Mouse (Mus musculus): ENCODE data around the gene Slc10a4. TPM values are rescaled to one million over a fixed set of nuclear protein-coding genes. Genes with fewer than 3 reads are reported as not detected.

Slc10a4 gene
- polyA plus RNA-seq (2015; fragmentation: Nextera tagmentation; extraction: Ambion mirVana), result 0.09 TPM in 1 of 2 replicates, not detected in the other

DNA sequence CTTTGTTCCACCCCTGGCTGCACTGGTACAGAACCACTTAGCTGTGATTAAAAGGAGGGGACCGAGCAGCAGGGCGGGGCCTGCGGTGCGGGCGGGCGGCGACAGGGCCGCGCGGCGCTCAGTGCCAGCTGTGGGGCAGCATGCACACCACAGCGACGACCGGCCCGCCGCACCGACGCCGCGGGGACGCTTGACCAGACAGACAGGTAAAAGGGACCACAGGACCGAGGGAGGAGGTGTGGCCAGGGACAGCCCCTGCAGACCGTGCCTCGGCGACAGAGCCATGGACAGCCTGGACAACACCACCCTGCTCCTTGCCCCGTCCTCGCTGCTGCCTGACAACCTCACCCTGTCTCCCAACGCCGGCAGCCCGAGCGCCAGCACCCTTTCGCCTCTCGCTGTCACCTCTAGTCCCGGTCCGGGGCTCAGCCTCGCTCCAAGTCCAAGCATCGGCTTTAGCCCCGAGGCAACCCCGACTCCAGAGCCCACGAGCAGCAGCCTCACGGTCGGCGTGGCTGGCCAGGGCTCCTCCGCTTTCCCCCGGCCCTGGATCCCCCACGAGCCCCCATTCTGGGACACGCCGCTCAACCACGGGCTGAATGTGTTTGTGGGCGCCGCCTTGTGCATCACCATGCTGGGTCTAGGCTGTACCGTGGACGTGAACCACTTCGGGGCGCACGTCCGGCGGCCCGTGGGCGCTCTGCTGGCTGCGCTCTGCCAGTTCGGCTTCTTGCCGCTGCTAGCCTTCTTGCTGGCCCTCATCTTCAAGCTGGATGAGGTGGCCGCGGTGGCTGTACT is at the start of gene Slc10a4:
TSS of gene Slc10a4 (plus strand) at position 100 of the 798 bp plus-strand sequence.
- Histone ChIP-seq H3K4me2 (ENCODE audit: low read depth, low read length) (peak within 1 kb of the TSS; percentile 35), H3K9ac (ENCODE audit: low read depth, low read length) (no peak within 1 kb of the TSS), H3K4me3 (ENCODE audit: low read depth, low read length) (peak within 1 kb of the TSS; percentile 23), H3K27me3 (ENCODE audit: control insufficient read depth, insufficient read depth, low read depth, low read length) (peaks cover 28% of the 10 kb centered on the region), H3K27ac (ENCODE audit: low read length) (no peak within 1 kb of the TSS), H3K4me1 (ENCODE audit: control insufficient read depth, low read depth, low read length) (no peaks in the 10 kb centered on the region), H3K9me3 (replicated peaks; ENCODE audit: control insufficient read depth, low read length) (no peaks in the 10 kb centered on the region), H3K36me3 (ENCODE audit: control insufficient read depth, insufficient read depth) (no peaks in the 10 kb centered on the region)
- 8% methylated on average over 62 of the region's 65 CpGs for WGBS (ENCODE audit: insufficient replicate concordance)
- ATAC-seq (ENCODE audit: low read depth), result no peak

DNA sequence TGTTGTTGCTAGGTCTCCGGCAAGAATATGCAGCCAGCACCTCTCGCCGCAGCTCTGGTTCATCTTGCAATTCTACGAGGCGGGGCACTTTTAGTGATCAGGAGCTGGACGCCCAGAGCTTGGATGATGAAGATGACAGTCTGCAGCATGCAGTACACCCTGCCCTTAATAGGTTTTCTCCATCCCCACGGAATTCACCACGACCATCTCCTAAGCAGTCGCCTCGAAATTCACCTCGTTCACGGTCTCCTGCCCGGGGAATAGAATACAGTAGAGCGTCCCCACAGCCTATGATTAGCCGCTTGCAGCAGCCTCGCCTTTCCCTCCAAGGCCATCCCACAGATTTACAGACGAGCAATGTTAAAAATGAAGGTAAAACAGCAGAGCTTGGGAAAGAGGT is 49.4 kb upstream of the Slc10a4 start:
- Histone ChIP-seq H3K4me2 (ENCODE audit: low read depth, low read length) (no peak overlapping the region), H3K9me3 (replicated peaks; ENCODE audit: control insufficient read depth, low read length) (no peaks in the 10 kb centered on the region), H3K9ac (ENCODE audit: low read depth, low read length) (no peak overlapping the region), H3K27me3 (ENCODE audit: control insufficient read depth, insufficient read depth, low read depth, low read length) (no peaks in the 10 kb centered on the region), H3K4me1 (ENCODE audit: control insufficient read depth, low read depth, low read length) (no peaks in the 10 kb centered on the region), H3K4me3 (ENCODE audit: low read depth, low read length) (no peak overlapping the region), H3K27ac (ENCODE audit: low read length) (no peak overlapping the region), H3K36me3 (ENCODE audit: control insufficient read depth, insufficient read depth) (no peaks in the 10 kb centered on the region)
- 82% methylated on average over 17 of the region's 17 CpGs for WGBS (ENCODE audit: insufficient replicate concordance)
- ATAC-seq (ENCODE audit: low read depth), result no peak

GRCm38 (mm10) chr5:72960096-72960495 is 46.6 kb upstream of the Slc10a4 start:
- H3K27me3 ChIP-seq (ENCODE audit: control insufficient read depth, insufficient read depth, low read depth, low read length), result no peaks in the 10 kb centered on the region
- H3K9me3 ChIP-seq (replicated peaks; ENCODE audit: control insufficient read depth, low read length), result no peaks in the 10 kb centered on the region
- WGBS (ENCODE audit: insufficient replicate concordance), result 76% methylated on average over 6 of the region's 6 CpGs
- no peak for ATAC-seq (ENCODE audit: low read depth)
- H3K27ac ChIP-seq (ENCODE audit: low read length), result no peak overlapping the region
- H3K4me3 ChIP-seq (ENCODE audit: low read depth, low read length), result no peak overlapping the region
- no peak overlapping the region for H3K9ac ChIP-seq (ENCODE audit: low read depth, low read length)
- H3K36me3 ChIP-seq (ENCODE audit: control insufficient read depth, insufficient read depth), result no peaks in the 10 kb centered on the region
- no peaks in the 10 kb centered on the region for H3K4me1 ChIP-seq (ENCODE audit: control insufficient read depth, low read depth, low read length)
- H3K4me2 ChIP-seq (ENCODE audit: low read depth, low read length), result no peak overlapping the region

DNA sequence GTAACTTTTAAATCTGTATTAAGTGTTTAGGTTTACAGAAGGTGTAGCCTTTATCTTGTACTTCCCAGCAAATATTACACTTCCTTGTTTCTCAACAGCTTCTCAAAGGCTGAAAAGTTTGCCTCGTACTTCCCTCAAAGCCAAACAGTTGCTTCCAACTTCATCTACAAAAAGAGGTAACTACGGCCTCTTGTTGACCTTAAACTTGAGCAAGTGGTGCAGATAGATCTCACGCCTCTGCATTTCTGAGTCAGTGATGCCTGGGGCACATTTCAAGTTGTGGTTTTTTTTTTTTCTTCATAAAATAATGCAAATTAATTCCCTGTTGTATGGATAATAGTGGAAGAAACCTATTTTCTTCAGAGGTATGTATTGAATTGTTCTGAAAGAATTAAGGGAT is 41.0 kb upstream of the Slc10a4 start:
- no peak overlapping the region for H3K4me2 ChIP-seq (ENCODE audit: low read depth, low read length)
- H3K27me3 ChIP-seq (ENCODE audit: control insufficient read depth, insufficient read depth, low read depth, low read length), result no peaks in the 10 kb centered on the region
- no peak for ATAC-seq (ENCODE audit: low read depth)
- no peaks in the 10 kb centered on the region for H3K4me1 ChIP-seq (ENCODE audit: control insufficient read depth, low read depth, low read length)
- H3K36me3 ChIP-seq (ENCODE audit: control insufficient read depth, insufficient read depth), result no peaks in the 10 kb centered on the region
- H3K4me3 ChIP-seq (ENCODE audit: low read depth, low read length), result no peak overlapping the region
- H3K27ac ChIP-seq (ENCODE audit: low read length), result no peak overlapping the region
- 54% methylated on average over 3 of the region's 3 CpGs for WGBS (ENCODE audit: insufficient replicate concordance)
- no peak overlapping the region for H3K9ac ChIP-seq (ENCODE audit: low read depth, low read length)
- no peaks in the 10 kb centered on the region for H3K9me3 ChIP-seq (replicated peaks; ENCODE audit: control insufficient read depth, low read length)

DNA sequence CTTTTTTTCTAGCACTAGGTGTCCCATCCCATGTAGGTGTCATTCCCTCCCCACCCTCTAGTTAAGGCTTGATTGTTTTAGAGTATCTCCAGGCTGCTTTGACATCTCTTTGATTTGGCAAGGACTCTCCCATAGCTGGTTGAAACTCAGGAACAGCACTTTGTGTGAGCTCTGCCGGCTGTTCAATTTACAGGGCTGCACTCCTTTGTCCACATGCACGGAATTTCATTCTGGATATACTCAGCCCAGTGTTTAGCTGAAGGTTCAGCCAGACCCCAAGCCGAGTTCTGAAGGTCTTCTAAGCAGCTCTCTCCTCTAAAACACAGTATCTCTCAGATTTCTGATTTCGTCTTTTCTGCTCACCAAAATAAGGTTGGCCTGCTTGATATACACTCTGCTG is 34.2 kb upstream of the Slc10a4 start:
- no peak overlapping the region for H3K27ac ChIP-seq (ENCODE audit: low read length)
- no peak for ATAC-seq (ENCODE audit: low read depth)
- H3K4me2 ChIP-seq (ENCODE audit: low read depth, low read length), result no peak overlapping the region
- H3K9me3 ChIP-seq (replicated peaks; ENCODE audit: control insufficient read depth, low read length), result no peaks in the 10 kb centered on the region
- no peak overlapping the region for H3K4me3 ChIP-seq (ENCODE audit: low read depth, low read length)
- 58% methylated on average over 4 of the region's 4 CpGs for WGBS (ENCODE audit: insufficient replicate concordance)
- no peaks in the 10 kb centered on the region for H3K36me3 ChIP-seq (ENCODE audit: control insufficient read depth, insufficient read depth)
- H3K4me1 ChIP-seq (ENCODE audit: control insufficient read depth, low read depth, low read length), result no peaks in the 10 kb centered on the region
- H3K27me3 ChIP-seq (ENCODE audit: control insufficient read depth, insufficient read depth, low read depth, low read length), result no peaks in the 10 kb centered on the region
- no peak overlapping the region for H3K9ac ChIP-seq (ENCODE audit: low read depth, low read length)

DNA sequence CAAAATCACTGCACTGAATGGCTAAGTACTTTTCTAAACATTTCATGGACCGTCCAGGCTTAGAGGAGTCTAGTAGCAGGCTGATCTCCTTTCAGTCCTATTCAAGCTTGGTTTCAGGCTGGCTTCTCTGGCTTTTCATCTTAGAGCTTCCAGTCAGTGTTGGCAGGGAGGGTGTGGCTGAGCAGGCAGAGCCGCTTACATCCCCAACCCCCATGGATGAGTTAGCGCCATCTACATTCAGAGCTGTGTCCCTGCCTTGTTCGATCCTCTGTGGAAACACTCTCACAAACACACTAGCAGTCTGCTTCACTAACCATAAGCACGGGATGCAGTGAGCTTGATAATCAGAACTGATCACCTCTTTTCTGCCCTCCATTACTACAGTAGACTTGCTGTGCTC is 33.7 kb upstream of the Slc10a4 start:
- no peak overlapping the region for H3K4me2 ChIP-seq (ENCODE audit: low read depth, low read length)
- no peak overlapping the region for H3K4me3 ChIP-seq (ENCODE audit: low read depth, low read length)
- no peaks in the 10 kb centered on the region for H3K27me3 ChIP-seq (ENCODE audit: control insufficient read depth, insufficient read depth, low read depth, low read length)
- 62% methylated on average over 5 of the region's 5 CpGs for WGBS (ENCODE audit: insufficient replicate concordance)
- no peak overlapping the region for H3K9ac ChIP-seq (ENCODE audit: low read depth, low read length)
- no peaks in the 10 kb centered on the region for H3K4me1 ChIP-seq (ENCODE audit: control insufficient read depth, low read depth, low read length)
- H3K9me3 ChIP-seq (replicated peaks; ENCODE audit: control insufficient read depth, low read length), result no peaks in the 10 kb centered on the region
- no peak for ATAC-seq (ENCODE audit: low read depth)
- no peaks in the 10 kb centered on the region for H3K36me3 ChIP-seq (ENCODE audit: control insufficient read depth, insufficient read depth)
- H3K27ac ChIP-seq (ENCODE audit: low read length), result no peak overlapping the region

GRCm38 (mm10) chr5:72974602-72975001 is 32.1 kb upstream of the Slc10a4 start, which contains the start of gene Gm10135:
Gene Gm10135 (minus strand): TSS chr5:72974702.
- ATAC-seq (ENCODE audit: low read depth), result no peak
- H3K9me3 ChIP-seq (replicated peaks; ENCODE audit: control insufficient read depth, low read length), result no peaks in the 10 kb centered on the region
- 80% methylated on average over 7 of the region's 7 CpGs for WGBS (ENCODE audit: insufficient replicate concordance)

DNA sequence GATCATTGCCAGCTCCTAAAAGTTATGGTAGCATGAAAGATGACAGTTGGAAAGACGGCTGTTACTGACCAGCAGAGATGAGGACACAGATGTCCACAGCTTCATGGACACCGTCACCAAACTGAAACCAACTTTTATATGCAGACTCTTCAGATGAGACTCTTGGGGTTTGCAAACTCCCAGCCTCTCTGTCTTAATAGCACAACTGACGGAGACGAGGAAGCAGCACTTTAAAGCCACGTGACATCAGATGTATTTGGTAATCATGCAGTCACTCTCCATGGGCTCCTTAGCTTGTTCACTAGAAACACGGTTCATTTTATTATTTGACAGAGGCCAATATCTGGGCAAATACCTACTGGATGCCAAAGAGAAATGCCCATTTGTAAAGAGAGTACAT is 30.7 kb upstream of the Slc10a4 start:
- Histone ChIP-seq H3K9me3 (replicated peaks; ENCODE audit: control insufficient read depth, low read length) (no peaks in the 10 kb centered on the region), H3K36me3 (ENCODE audit: control insufficient read depth, insufficient read depth) (no peaks in the 10 kb centered on the region), H3K4me1 (ENCODE audit: control insufficient read depth, low read depth, low read length) (no peaks in the 10 kb centered on the region), H3K27me3 (ENCODE audit: control insufficient read depth, insufficient read depth, low read depth, low read length) (no peaks in the 10 kb centered on the region), H3K4me2 (ENCODE audit: low read depth, low read length) (no peak overlapping the region), H3K27ac (ENCODE audit: low read length) (no peak overlapping the region), H3K4me3 (ENCODE audit: low read depth, low read length) (no peak overlapping the region), H3K9ac (ENCODE audit: low read depth, low read length) (no peak overlapping the region)
- no peak for ATAC-seq (ENCODE audit: low read depth)
- 72% methylated on average over 6 of the region's 6 CpGs for WGBS (ENCODE audit: insufficient replicate concordance)

More at GRCm38 (mm10) chr5:72974602-72975001, 32.1 kb upstream of the Slc10a4 start, which contains the start of gene Gm10135:
- Histone ChIP-seq H3K27me3 (ENCODE audit: control insufficient read depth, insufficient read depth, low read depth, low read length) (no peaks in the 10 kb centered on the region), H3K4me3 (ENCODE audit: low read depth, low read length) (no peak within 1 kb of the TSS), H3K4me1 (ENCODE audit: control insufficient read depth, low read depth, low read length) (no peaks in the 10 kb centered on the region), H3K27ac (ENCODE audit: low read length) (no peak within 1 kb of the TSS), H3K9ac (ENCODE audit: low read depth, low read length) (no peak within 1 kb of the TSS), H3K36me3 (ENCODE audit: control insufficient read depth, insufficient read depth) (no peaks in the 10 kb centered on the region), H3K4me2 (ENCODE audit: low read depth, low read length) (no peak within 1 kb of the TSS)

GRCm38 (mm10) chr5:72976539-72976938 is 30.1 kb upstream of the Slc10a4 start:
- WGBS (ENCODE audit: insufficient replicate concordance), result 72% methylated on average over 4 of the region's 4 CpGs
- Histone ChIP-seq H3K36me3 (ENCODE audit: control insufficient read depth, insufficient read depth) (no peaks in the 10 kb centered on the region), H3K4me2 (ENCODE audit: low read depth, low read length) (no peak overlapping the region), H3K4me3 (ENCODE audit: low read depth, low read length) (no peak overlapping the region), H3K27me3 (ENCODE audit: control insufficient read depth, insufficient read depth, low read depth, low read length) (no peaks in the 10 kb centered on the region), H3K9me3 (replicated peaks; ENCODE audit: control insufficient read depth, low read length) (no peaks in the 10 kb centered on the region), H3K9ac (ENCODE audit: low read depth, low read length) (no peak overlapping the region), H3K27ac (ENCODE audit: low read length) (no peak overlapping the region), H3K4me1 (ENCODE audit: control insufficient read depth, low read depth, low read length) (no peaks in the 10 kb centered on the region)
- no peak for ATAC-seq (ENCODE audit: low read depth)
